Mouse (Mus musculus): ENCODE data around the gene Morn1. TPM values are rescaled to one million over a fixed set of nuclear protein-coding genes. Genes with fewer than 3 reads are reported as not detected.

The Morn1 gene
- total and polyA plus RNA-seq, 3 experiments = 3.8 to 8.7 (median 4.0) TPM

- Histone ChIP-seq H3K9ac (ENCODE audit: insufficient read depth, low read depth) (no peak overlapping the region), H3K4me2 (ENCODE audit: insufficient read depth, low read depth, poor library complexity, severe bottlenecking) (no peak overlapping the region), H3K9me3 (replicated peaks; ENCODE audit: low read length) (no peaks in the 10 kb centered on the region), H3K27me3 (replicated peaks) (no peaks in the 10 kb centered on the region), H3K4me1 (ENCODE audit: control insufficient read depth in 1 of 2, insufficient read depth in 2 of 2) (peaks cover 21 to 67% of the 10 kb centered on the region in 2 experiments), H3K79me2 (replicated peaks; ENCODE audit: control insufficient read depth, extremely low read depth, insufficient read depth, poor library complexity, severe bottlenecking) (peaks cover 14% of the 10 kb centered on the region), H3K36me3 (replicated peaks in 1 of 2; ENCODE audit: control insufficient read depth in 1 of 2, insufficient read depth in 1 of 2, low read length in 1 of 2) (peaks cover 52 to 63% of the 10 kb centered on the region in 2 experiments), H3K4me3 (replicated peaks in 1 of 3; ENCODE audit: low read depth in 2 of 3, low read length in 2 of 3, poor library complexity in 1 of 3) (no peak overlapping the region), H3K27ac (ENCODE audit: insufficient read depth, low read depth) (no peak overlapping the region)
- in situ Hi-C loops (cut with MboI; ENCODE audit: low pct_ligation_motif_present, low pct_unique_long_range_greater_than_20kb, low sequenced_read_pairs) = no loop called here
- no peak for TF ChIP-seq EP300 (IDR thresholded peaks at IDR 0.05; ENCODE audit: low read length)
- no peak for TF ChIP-seq KAT2A (IDR thresholded peaks at IDR 0.05; ENCODE audit: insufficient replicate concordance, low read length)
- no peak for TF ChIP-seq MAFK (IDR thresholded peaks at IDR 0.05; ENCODE audit: insufficient replicate concordance, low read length)
- TF ChIP-seq MAZ (IDR thresholded peaks at IDR 0.05; ENCODE audit: low read depth, low read length) = no peak
- no peak for DNase-seq (ENCODE audit: extremely low read depth)
- dilution Hi-C loops (cut with MboI; ENCODE audit: extremely low pct_ligation_motif_present, extremely low pct_unique_long_range_greater_than_20kb, low sequenced_read_pairs) = no loop called here
Observed at GRCm38 (mm10) chr4:155158543-155158917, 72.2 kb downstream of the Morn1 start.

- Histone ChIP-seq H3K4me1 (ENCODE audit: control insufficient read depth in 1 of 2, insufficient read depth in 2 of 2) (peaks cover 26 to 89% of the 10 kb centered on the region in 2 experiments), H3K36me3 (replicated peaks in 1 of 2; ENCODE audit: control insufficient read depth in 1 of 2, insufficient read depth in 1 of 2, low read length in 1 of 2) (peaks cover 22 to 47% of the 10 kb centered on the region in 2 experiments), H3K9me3 (replicated peaks; ENCODE audit: low read length) (peaks cover 7% of the 10 kb centered on the region), H3K9ac (ENCODE audit: insufficient read depth, low read depth) (peak overlapping the region; percentile 41), H3K4me3 (replicated peaks in 1 of 3; ENCODE audit: low read depth in 2 of 3, low read length in 2 of 3, poor library complexity in 1 of 3) (peak overlapping the region in 2 of 3 experiments; percentile 10 to 16), H3K27ac (ENCODE audit: insufficient read depth, low read depth) (peak overlapping the region; percentile 99), H3K4me2 (ENCODE audit: insufficient read depth, low read depth, poor library complexity, severe bottlenecking) (peak overlapping the region; percentile 82), H3K27me3 (replicated peaks) (no peaks in the 10 kb centered on the region), H3K79me2 (replicated peaks; ENCODE audit: control insufficient read depth, extremely low read depth, insufficient read depth, poor library complexity, severe bottlenecking) (peaks cover 38% of the 10 kb centered on the region)
- in situ Hi-C loops (cut with MboI; ENCODE audit: low pct_ligation_motif_present, low pct_unique_long_range_greater_than_20kb, low sequenced_read_pairs) (loop anchor here (5.0 kb wide), 1 partner anchor 70 kb away; no protein-coding TSS in a partner anchor), dilution Hi-C loops (cut with MboI; ENCODE audit: extremely low pct_ligation_motif_present, extremely low pct_unique_long_range_greater_than_20kb, low sequenced_read_pairs) (no loop called here)
- DNase-seq (ENCODE audit: extremely low read depth) = peak; percentile 97
- TF ChIP-seq POLR2A (IDR thresholded peaks at IDR 0.05; ENCODE audit: low read depth, low read length) (peak; percentile 59), ZC3H11A (IDR thresholded peaks at IDR 0.05; ENCODE audit: low read depth, low read length) (no peak), CHD2 (IDR thresholded peaks at IDR 0.05; ENCODE audit: low read length) (no peak), KAT2A (IDR thresholded peaks at IDR 0.05; ENCODE audit: insufficient replicate concordance, low read length) (0 out of 2 replicates have a peak, but pooled peaks have one; percentile 56), SMC3 (IDR thresholded peaks at IDR 0.05; ENCODE audit: low read depth, low read length) (peak; percentile 6; the same call in 1 of the 2 replicates), PAX5 (IDR thresholded peaks at IDR 0.05; ENCODE audit: low read length) (no peak), UBTF (IDR thresholded peaks at IDR 0.05; ENCODE audit: low read depth, low read length) (no peak), CTCF (conservative IDR thresholded peaks at IDR 0.05 in 1 of 2, IDR thresholded peaks at IDR 0.05 in 1 of 2; ENCODE audit: low read depth in 2 of 2, low read length in 2 of 2) (peak in 1 of 2 experiments; percentile 23; a peak in 1 of 4 replicates), CHD1 (IDR thresholded peaks at IDR 0.05; ENCODE audit: low read depth, low read length) (no peak), ETS1 (conservative IDR thresholded peaks at IDR 0.05; ENCODE audit: low read depth, low read length) (peak; percentile 90), ZKSCAN1 (IDR thresholded peaks at IDR 0.05; ENCODE audit: borderline replicate concordance, low read depth, low read length) (no peak), NELFE (IDR thresholded peaks at IDR 0.05; ENCODE audit: low read depth, low read length) (peak; percentile 47; the same call in 1 of the 2 replicates), JUN (IDR thresholded peaks at IDR 0.05; ENCODE audit: insufficient read depth, low read depth, low read length) (peak; percentile 1; the same call in 1 of the 2 replicates), NRF1 (IDR thresholded peaks at IDR 0.05; ENCODE audit: low read depth, low read length) (no peak), EP300 (IDR thresholded peaks at IDR 0.05; ENCODE audit: low read length) (peak; percentile 85), TCF12 (IDR thresholded peaks at IDR 0.05; ENCODE audit: low read depth, low read length) (peak; percentile 92), BHLHE40 (IDR thresholded peaks at IDR 0.05; ENCODE audit: low read depth, low read length) (0 out of 2 replicates have a peak, but pooled peaks have one; percentile 47), TBP (conservative IDR thresholded peaks at IDR 0.05; ENCODE audit: low read depth, low read length) (no peak), ELF1 (IDR thresholded peaks at IDR 0.05; ENCODE audit: low read depth, low read length) (peak; percentile 88), E2F4 (IDR thresholded peaks at IDR 0.05; ENCODE audit: insufficient replicate concordance, low read depth, low read length) (no peak), ZMIZ1 (IDR thresholded peaks at IDR 0.05; ENCODE audit: low read depth, low read length) (peak; percentile 41; the same call in 1 of the 2 replicates), JUND (conservative IDR thresholded peaks at IDR 0.05; ENCODE audit: low read depth, low read length) (0 out of 2 replicates have a peak, but pooled peaks have one; percentile 8), SIN3A (IDR thresholded peaks at IDR 0.05; ENCODE audit: low read length) (0 out of 2 replicates have a peak, but pooled peaks have one; percentile 17), USF2 (conservative IDR thresholded peaks at IDR 0.05; ENCODE audit: low read depth, low read length) (no peak), MAFK (IDR thresholded peaks at IDR 0.05; ENCODE audit: insufficient replicate concordance, low read length) (no peak; the same call in 1 of the 2 replicates), POLR2AphosphoS2 (IDR thresholded peaks at IDR 0.05; ENCODE audit: low read depth, low read length) (no peak), USF1 (IDR thresholded peaks at IDR 0.05; ENCODE audit: low read depth, low read length) (no peak), MYC (IDR thresholded peaks at IDR 0.05; ENCODE audit: low read depth, low read length) (peak; percentile 3; the same call in 1 of the 2 replicates), MAZ (IDR thresholded peaks at IDR 0.05; ENCODE audit: low read depth, low read length) (peak; percentile 78)
Observed at GRCm38 (mm10) chr4:155162433-155163319, 76.3 kb downstream of the Morn1 start.

All from CH12.LX (cell line).